Mouse (Mus musculus) bone marrow, adult 2 months (tissue): Measurements from ENCODE around the gene Tac4. TPM values are rescaled to one million over a fixed set of nuclear protein-coding genes. Genes with fewer than 3 reads are reported as not detected.
A peak's percentile ranks its signal among the peaks of the same experiment; 100 is the strongest.

Source experiments
- H3K27ac ChIP-seq: fragments of 200-500 bp; 2 replicates; pipeline ENCODE4 v1.5.1; 2012; ENCODE audit warnings: low read depth, mild to moderate bottlenecking, control low read depth, inconsistent platforms, low read length; ENCODE audit not compliant: control insufficient read depth, poor library complexity, insufficient read depth
- H3K4me1 ChIP-seq: fragments of 200-500 bp; 2 replicates; pipeline ENCODE4 v1.6.1; 2011; ENCODE audit warnings: low read length; ENCODE audit not compliant: control insufficient read depth, insufficient read depth
- H3K4me3 ChIP-seq: fragments of 200-500 bp; replicated peaks from 2 replicates; pipeline ENCODE3; 2011; ENCODE audit warnings: mild to moderate bottlenecking, low read depth, low read length, control low read depth; ENCODE audit not compliant: control insufficient read depth
- CTCF ChIP-seq: fragments of 200-500 bp; IDR thresholded peaks from 2 replicates; pipeline ENCODE4 v1.5.1; 2011; ENCODE audit warnings: low read length, control low read depth; ENCODE audit not compliant: control insufficient read depth, insufficient read depth
- POLR2A ChIP-seq: fragments of 200-500 bp; IDR thresholded peaks from 2 replicates; pipeline ENCODE4 v1.6.1; 2011; ENCODE audit warnings: low read depth, mild to moderate bottlenecking, control low read depth, low read length, borderline replicate concordance; ENCODE audit not compliant: control insufficient read depth
- WGBS: fragments of 180-500 bp; shearing (Covaris S2); methylation state at CpG from one replicate; pipeline ENCODE4 v1.1.7; 2018; 5-methylcytosine and 5-hydroxymethylcytosine counted together
- polyA plus RNA-seq: library from polyadenylated mRNA; stranded (reverse); fragments of >200 nt; gene quantifications from 2 replicates; pipeline ENCODE4 v1.2.4, GENCODE M21; 2011; ENCODE audit warnings: low replicate concordance; ENCODE audit not compliant: missing spikeins, insufficient read depth, insufficient read length

Tac4 gene
- polyA plus RNA-seq, 1 experiment, result not detected

- TF ChIP-seq CTCF (no peak), POLR2A (no peak)
- Histone ChIP-seq H3K27ac (no peak overlapping the region), H3K4me3 (no peak overlapping the region), H3K4me1 (no peaks in the 10 kb centered on the region; the same call in 1 of the 2 replicates)
- WGBS, result 82% methylated on average over 6 of the region's 6 CpGs
Measured at GRCm38 (mm10) chr11:95266540-95267245, 5.4 kb downstream of the Tac4 start.

DNA sequence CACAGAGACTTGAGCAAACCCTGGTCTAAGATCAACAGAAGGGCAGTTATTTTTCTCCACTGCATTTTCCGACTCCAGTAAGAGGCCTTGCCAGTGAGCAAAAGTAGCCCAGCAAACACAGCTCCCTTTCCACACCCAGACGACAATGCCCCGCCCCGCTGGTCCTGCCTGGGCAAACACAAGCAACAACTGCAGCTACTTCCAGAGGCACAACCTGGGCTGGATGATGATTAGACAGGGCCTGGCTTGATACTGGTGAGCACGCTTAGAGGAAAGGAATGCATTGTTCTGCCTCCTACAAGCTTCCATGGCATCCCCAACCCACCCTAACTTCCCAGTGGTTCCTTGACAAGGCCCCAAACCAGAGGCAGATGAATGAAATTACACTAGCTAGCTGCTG lies 12.3 kb downstream of the Tac4 start:
- WGBS, result 84% methylated on average over 5 of the region's 5 CpGs
- Histone ChIP-seq H3K4me1 (no peaks in the 10 kb centered on the region), H3K4me3 (no peak overlapping the region), H3K27ac (no peak overlapping the region)
- TF ChIP-seq POLR2A, result no peak
- no peak for TF ChIP-seq CTCF

DNA sequence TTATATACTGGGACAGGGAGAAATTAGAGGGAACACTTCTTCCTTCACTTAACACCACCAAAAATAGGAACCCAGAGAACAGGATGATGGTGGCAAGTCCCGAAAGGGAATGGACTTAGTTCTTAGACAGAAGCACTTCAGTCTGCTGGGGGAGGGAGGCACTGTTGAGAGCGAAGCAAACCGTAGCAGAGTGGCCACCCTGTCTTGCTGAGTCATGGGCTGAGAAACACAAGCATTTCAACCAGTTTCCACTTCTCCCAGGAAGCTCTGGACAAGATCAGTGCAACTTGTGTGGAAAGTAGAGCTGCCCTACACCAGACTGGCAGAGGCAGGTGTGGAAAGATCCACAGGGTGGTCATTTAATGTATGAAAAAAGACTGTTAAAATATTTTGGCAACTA lies 13.3 kb downstream of the Tac4 start:
- Histone ChIP-seq H3K4me3 (no peak overlapping the region), H3K27ac (no peak overlapping the region), H3K4me1 (no peaks in the 10 kb centered on the region)
- TF ChIP-seq POLR2A (no peak), CTCF (no peak)
- WGBS, result 37% methylated on average over 3 of the region's 3 CpGs

DNA sequence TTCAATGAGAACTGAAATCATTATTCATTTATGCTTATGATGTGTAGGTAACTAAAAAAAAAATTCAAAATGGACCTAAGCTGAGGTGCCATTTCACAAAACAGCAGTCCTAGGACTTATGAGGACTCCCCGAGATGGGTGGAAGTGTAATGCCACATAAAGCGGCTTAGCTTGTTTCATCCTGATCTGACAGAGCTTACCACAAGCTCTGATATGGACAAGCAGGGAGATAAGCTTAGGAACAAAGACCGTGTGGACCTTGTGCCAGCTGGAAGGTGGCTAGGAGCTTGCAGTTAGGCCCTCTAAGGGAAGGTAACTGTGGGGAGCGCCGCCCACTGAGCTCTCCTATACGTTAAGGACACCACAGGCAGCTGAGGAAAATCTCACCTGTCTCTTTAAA lies 14.7 kb downstream of the Tac4 start:
- no peaks in the 10 kb centered on the region for H3K4me1 ChIP-seq
- WGBS, result 80% methylated on average over 6 of the region's 6 CpGs

GRCm38 (mm10) chr11:95279061-95279659 lies 17.8 kb downstream of the Tac4 start:
- TF ChIP-seq CTCF, result no peak
- TF ChIP-seq POLR2A, result no peak
- 86% methylated on average over 4 of the region's 4 CpGs for WGBS
- Histone ChIP-seq H3K4me3 (no peak overlapping the region), H3K4me1 (no peaks in the 10 kb centered on the region), H3K27ac (no peak overlapping the region)

More for the DNA sequence above, 14.7 kb downstream of the Tac4 start:
- no peak overlapping the region for H3K4me3 ChIP-seq
- H3K27ac ChIP-seq, result no peak overlapping the region
- TF ChIP-seq CTCF (no peak), POLR2A (no peak)

DNA sequence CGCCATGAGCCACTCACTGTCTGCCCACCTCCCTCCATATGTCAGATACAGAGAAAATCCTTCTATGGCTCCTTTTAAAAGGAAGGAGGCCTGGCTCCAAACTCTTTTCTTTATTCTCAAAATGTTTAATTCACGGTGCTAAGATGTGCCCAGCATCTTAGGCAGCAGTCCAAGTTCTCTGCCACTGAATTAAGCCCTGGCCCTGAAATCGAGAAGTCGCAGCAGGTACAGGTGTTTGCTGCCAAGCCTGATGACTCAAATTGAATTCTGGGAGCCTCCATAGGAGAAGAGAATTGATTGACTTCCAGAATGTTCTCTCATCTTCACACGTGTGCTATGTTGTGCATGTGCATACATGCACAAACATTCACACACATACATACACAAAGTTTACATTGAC lies 21.0 kb downstream of the Tac4 start:
- no peak overlapping the region for H3K27ac ChIP-seq
- no peak overlapping the region for H3K4me3 ChIP-seq
- no peak for TF ChIP-seq CTCF
- TF ChIP-seq POLR2A, result no peak
- H3K4me1 ChIP-seq, result no peaks in the 10 kb centered on the region
- WGBS, result 93% methylated on average over 5 of the region's 5 CpGs

DNA sequence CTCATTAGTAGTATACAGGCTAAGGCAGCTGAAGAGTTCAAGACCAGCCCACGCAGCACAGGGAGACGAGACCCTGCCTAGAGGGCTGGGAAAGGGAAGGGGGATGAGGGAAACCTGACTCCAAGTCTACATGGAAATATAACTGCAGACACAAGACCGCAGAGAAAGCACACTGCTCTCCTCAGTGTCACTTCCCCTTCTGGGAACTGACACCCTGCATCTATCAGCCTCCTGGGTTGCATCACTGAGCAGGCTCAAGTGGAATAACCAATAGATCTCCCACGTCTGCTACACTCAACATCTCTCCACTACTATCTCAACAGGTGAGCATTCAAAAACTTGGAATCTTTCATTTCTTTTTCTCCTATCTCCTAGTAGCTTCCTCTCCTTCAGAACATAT lies 30.7 kb downstream of the Tac4 start:
- no peak overlapping the region for H3K4me3 ChIP-seq
- H3K4me1 ChIP-seq, result peaks cover 8% of the 10 kb centered on the region
- TF ChIP-seq POLR2A, result no peak
- no peak for TF ChIP-seq CTCF
- WGBS, result 23% methylated on average over 4 of the region's 4 CpGs
- peak overlapping the region; percentile 80 for H3K27ac ChIP-seq

- WGBS, result 12% methylated on average over 8 of the region's 8 CpGs
- TF ChIP-seq CTCF (no peak), POLR2A (no peak)
- Histone ChIP-seq H3K4me3 (no peak overlapping the region), H3K27ac (peak overlapping the region; percentile 51; the same call in 1 of the 2 replicates), H3K4me1 (peaks cover 8% of the 10 kb centered on the region)
Measured at GRCm38 (mm10) chr11:95293017-95293624, 31.8 kb downstream of the Tac4 start.
